Mouse (Mus musculus) left cerebral cortex, adult 18-20 months (tissue): ENCODE results near the gene Fzd7. TPM values are rescaled to one million over a fixed set of nuclear protein-coding genes. Genes with fewer than 3 reads are reported as not detected.
A peak's percentile ranks its signal among the peaks of the same experiment; 100 is the strongest.
"Not testable (repeated sequence)": the region's sequence is repeated elsewhere in the genome, so short reads cannot be mapped to it uniquely, and the experiment has no call there.

Experiments
- DNase-seq, 2 experiments: peaks; one replicate each; pipeline ENCODE4 v3.0.0; 2021 to 2022; ENCODE audit warnings: low spot score in 2 of 2, mixed read lengths in 1 of 2
- long read RNA-seq, 2 experiments: library from polyadenylated mRNA; stranded (forward); transcript quantifications; one replicate each; pipeline ENCODE4 v2.0.0; 2021
- total RNA-seq, 2 experiments: library from RNA; stranded (reverse); gene quantifications; 2 replicates each; pipeline ENCODE4 v1.2.3; 2021

Gene Fzd7
- total RNA-seq, result 1 to 10 TPM; 7.3 to 8.1 TPM
- long read RNA-seq, experiment 1, full-length matches to known transcripts, result 3 of 4 reads
- long read RNA-seq, experiment 1, partial matches to known transcripts, result 0 of 4 reads
- long read RNA-seq, experiment 1, other reads (novel, unspliced or antisense), result 1 of 4 reads
- long read RNA-seq, experiment 2, full-length matches to known transcripts, result 5 of 5 reads
- long read RNA-seq, experiment 2, partial matches to known transcripts, result 0 of 5 reads
- long read RNA-seq, experiment 2, other reads (novel, unspliced or antisense), result 0 of 5 reads

GRCm38 (mm10) chr1:59482331-59482695 is at the start of gene Fzd7:
TSS of gene Fzd7 (plus strand) at chr1:59482424.
- DNase-seq, result peak in 1 of 2 experiments; percentile 30

GRCm38 (mm10) chr1:59433296-59433695 is 48.9 kb upstream of the Fzd7 start:
- no peak for DNase-seq

DNA sequence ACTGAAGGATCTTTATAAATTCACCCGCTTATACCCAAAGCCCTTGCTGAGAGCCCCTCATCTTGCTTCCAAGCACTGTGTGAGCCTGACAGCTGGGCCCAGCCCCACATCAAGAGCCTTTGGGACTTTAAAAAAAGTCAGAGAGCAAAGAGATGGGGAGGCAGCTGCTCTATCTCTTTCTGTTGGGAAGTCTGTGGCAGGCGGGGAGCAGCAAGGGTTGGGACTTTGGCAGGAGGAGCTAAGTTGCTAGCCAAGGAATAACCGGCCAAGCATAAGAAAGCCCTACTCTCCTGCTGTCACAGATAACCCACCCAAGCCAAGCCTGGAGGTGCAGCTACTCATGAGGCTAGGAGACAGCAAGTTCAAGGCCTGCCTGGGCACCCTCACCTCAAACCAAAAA is 48.2 kb upstream of the Fzd7 start:
- DNase-seq, result no peak

GRCm38 (mm10) chr1:59435270-59435669 is 47.0 kb upstream of the Fzd7 start:
- no peak for DNase-seq

DNA sequence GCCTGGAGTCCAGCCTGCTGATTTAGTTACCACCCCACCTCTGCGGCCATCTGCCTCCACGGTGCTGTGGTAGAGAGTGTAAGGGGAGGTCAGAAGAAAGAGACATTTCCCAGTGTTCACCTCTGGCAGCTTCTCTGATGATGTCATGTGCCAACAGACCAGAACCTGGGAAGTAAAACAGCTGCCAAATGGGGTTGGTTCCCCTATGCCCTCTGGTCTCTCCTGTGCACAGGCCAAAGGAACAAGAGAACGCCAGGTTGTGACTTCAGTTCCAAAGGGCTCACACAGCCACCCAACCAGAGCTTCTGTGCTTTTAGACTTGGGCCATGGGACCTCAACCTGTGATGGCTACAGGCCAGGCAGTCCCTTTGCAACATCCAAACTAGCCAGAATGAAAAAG is 45.9 kb upstream of the Fzd7 start:
- DNase-seq, result no peak

DNA sequence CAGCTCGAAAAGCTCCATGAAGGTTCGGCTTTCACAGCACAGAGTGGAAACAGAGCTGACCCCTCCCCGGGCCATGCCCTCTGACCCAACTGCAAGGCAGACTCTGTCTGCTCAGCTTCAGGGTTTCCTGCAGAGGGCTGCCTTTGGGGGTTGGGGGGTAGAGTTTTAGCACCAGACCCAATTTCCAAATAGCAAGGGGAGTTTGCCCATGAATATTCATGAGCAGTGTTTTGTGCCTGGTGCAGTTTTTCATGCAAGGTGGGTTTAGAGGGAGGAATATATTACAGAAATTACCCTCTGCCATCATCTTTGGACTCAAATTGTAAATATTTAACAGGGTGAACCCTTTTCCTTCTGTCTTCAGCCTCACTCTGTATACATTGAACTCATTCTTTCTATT is 44.3 kb upstream of the Fzd7 start:
- DNase-seq, result no peak

DNA sequence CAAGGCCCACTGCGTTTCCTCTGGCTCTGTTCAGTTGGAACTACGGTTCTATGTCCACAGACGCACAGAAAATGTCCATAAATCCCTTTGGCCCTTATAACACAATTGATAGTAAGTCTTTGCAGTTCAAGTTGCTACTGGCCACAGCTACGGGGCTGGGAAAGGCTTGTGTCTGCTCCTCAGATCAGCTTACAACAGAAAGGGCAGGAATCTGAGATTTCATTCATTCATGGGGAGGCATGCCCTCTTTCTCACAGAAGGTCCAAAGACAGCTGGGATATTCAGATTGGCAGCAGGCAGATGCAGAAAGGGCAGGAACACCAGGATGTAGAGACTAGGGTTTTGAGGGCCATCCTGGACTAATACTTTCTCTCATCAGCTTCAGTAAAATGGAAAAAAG is 43.9 kb upstream of the Fzd7 start:
- no peak for DNase-seq

GRCm38 (mm10) chr1:59439252-59439651 is 43.0 kb upstream of the Fzd7 start:
- DNase-seq, result no peak

- no peak for DNase-seq
Measured at GRCm38 (mm10) chr1:59439941-59440340, 42.3 kb upstream of the Fzd7 start.

DNA sequence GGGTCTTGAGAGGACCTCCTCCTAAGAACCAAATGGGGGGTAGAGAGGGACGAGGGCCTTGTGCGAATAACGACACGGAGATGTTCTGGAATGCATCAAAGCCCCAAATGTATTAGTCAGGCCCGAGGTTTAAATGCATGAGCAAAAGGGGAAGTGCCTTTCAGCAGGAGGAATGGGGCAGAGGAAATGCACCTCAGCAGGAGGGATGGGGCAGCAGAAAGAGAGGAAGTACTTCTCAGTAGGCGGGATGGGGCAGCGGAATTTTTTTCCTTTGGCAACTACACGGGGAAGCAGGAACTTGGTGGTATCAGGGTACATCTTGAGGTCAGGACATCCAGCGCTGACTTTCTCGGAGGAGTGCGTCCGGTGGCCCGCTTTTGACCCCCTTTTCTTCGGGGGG is 39.5 kb upstream of the Fzd7 start:
- not testable (repeated sequence) for DNase-seq

- DNase-seq, result no peak
Measured at GRCm38 (mm10) chr1:59444127-59444660, 38.0 kb upstream of the Fzd7 start.

DNA sequence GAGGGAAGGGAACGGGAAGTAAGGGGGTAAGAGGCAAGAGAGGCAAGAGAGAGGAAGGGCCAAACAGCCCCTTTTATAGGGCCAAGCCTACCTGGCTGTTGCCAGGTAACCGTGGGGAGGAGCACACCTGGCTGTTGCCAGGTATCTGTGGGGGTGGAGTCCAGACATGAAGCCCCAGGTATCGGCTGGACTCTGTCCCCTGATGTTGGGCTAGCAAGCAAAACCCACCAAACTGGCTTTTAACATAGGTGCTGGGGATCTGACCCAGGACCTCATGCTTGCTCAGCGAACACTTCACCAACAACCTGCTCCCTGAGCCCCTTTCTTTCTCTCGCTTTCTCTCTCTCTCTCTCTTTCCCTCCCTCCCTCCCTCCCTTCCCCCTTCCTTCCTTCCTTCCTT is 37.0 kb upstream of the Fzd7 start:
- DNase-seq, result no peak

- no peak for DNase-seq
Measured at GRCm38 (mm10) chr1:59448497-59449270, 33.5 kb upstream of the Fzd7 start.

DNA sequence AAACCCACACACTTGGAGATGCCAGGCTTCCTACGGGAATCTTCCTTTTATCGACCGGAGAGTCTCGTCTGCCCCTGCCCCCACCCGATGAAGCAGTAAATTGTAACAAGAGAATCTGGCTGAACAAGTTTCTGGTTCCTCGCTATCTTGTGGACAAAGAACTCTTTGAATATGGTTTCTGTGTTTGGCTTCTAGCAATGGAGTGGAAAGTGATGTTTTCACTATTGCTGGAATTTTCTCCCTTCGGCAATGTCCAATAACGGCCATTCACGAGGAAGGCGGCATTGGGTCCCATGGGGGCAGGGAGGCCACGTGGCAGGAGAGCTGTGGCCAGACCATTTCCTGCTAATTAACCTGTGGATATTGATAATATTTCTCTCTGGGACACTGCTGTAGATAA is 32.8 kb upstream of the Fzd7 start:
- DNase-seq, result no peak

DNA sequence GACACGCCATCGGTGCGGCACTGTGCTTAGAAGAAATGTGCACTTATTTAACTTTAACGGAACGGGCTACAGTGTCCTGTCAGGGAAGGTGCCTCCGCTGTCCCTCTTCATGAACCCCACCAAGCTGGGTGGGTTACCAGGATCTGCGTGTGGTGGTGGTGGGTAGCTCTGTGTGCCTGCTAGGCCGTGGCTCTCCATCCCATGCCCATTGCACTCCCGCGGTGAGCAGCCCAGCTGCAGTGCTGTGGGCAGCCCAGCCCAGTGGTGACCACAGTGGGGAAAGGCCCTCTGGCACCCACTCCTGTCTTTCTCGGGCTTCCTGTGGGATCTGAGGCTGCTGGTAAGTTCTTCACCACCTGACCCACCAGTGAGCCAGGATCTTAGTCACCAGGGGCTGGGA is 31.3 kb upstream of the Fzd7 start:
- DNase-seq, result no peak

DNA sequence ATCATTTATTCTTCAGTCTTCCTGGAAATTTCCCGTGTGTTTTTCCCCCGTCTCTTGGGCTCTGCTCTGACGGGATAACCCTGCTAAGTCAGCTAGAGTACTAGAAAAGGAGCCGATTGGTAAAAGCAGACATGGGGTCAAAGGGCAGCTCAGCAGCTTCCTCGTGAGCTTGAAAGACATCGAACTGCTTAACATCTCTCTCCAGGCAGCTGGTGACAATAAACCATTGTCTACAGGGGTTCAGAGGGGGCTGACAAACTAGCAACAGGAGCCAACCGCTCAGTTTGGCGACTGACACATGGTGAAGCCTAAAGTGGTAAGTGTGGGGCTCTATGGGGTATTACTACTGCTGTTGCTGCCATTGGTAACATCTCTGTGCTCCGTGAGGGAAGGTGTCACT is 30.6 kb upstream of the Fzd7 start:
- no peak for DNase-seq

GRCm38 (mm10) chr1:59456825-59457224 is 25.4 kb upstream of the Fzd7 start:
- no peak for DNase-seq

GRCm38 (mm10) chr1:59457873-59458272 is 24.4 kb upstream of the Fzd7 start:
- DNase-seq, result no peak

DNA sequence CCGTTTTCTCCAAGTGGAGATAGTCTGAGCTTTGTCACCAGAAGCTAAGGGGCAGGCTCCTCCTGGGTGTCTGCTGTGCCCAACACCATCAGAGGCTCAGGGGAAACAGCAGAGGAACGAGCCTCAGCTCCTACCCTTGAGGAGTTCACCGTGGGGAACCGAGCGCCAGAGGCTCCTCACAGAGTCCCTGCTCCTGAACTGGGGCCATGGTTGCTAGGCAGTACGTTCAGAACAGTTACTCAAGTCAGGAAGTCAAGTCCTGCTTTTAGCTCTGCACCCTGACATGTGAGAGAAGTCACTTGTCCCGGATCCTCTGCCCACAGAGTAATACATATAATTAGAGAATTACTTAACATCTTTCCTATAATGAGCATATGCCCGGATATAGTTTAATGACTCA is 23.3 kb upstream of the Fzd7 start:
- no peak for DNase-seq

DNA sequence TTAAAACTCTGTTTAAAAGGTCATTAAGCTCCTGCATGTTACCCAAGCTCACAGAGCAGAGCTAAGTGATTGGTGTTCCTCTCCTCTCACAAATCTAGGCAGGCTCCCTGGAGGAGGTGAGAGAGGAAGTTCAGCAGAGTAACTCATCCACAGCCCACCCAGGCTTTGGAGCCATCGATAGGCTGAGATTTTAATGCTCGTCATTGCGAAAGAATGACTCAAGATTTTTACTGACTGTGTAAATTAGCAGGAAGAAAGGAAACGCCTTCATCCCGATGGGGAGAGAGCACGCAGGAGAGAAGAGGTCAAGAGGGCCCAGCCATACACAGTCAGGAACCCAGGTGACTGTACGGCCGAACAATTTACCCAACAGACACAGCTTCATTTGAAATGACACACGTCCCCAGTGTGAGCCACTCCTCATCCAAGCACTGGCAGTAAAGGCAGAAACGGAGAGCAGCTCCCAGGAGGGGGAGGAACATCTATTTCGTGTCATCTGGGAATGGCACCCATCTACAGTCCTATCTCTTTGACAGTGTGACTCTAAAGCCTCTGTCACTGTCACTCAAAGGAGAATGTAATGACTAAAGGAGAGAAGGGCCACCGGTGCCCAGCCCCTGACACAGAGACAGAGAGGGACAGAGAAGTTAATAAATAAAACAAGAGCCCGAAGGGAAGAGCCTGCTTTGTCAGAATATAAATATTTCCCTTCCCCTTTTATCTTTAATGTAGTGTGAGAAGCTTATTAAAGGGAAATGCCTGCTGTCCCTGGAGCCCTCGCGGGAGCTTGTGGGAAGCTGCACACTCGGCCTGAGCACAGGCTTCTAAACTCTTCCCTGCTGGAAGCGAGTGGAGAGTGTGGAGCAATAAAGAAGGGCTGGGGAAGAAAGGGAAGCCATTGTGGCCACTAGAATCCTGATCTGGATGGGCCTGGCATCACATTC is 17.3 kb upstream of the Fzd7 start:
- DNase-seq, result no peak

- DNase-seq, result no peak
Measured at GRCm38 (mm10) chr1:59465640-59466008, 16.6 kb upstream of the Fzd7 start.

- DNase-seq, result no peak
Measured at GRCm38 (mm10) chr1:59469170-59469569, 13.1 kb upstream of the Fzd7 start.
